Mouse (Mus musculus) cerebellum, postnatal 10 days (tissue): ENCODE data around the gene Gm13178.
A peak's percentile ranks its signal among the peaks of the same experiment; 100 is the strongest.

Source experiments
- DNase-seq, 2 experiments: peaks; one replicate each; pipeline ENCODE4 v3.0.0; 2021; ENCODE audit warnings: mixed read lengths in 2 of 2

Gm13178 gene

DNA sequence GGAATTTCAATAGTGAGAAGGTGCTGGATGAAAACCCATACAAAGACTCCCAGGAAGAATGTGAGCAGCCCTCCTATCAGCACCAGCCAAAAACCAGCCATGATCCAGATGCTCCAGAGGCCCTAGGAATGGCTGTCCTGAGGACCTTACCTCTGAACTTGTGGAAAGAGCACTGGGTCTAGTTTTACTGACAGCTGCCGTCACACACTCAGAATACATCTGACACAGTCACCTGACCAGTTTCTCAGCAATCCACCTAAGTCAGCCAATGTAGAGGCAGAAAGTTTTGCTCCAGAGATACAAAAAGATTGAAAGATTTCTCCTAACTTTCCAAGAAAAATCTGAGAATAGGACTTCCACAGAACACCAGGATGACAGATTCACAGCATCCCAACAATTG is at the start of gene Gm13178:
Gm13178 (minus strand) TSS at position 101 of the 400 bp plus-strand sequence.
- DNase-seq: no peak

DNA sequence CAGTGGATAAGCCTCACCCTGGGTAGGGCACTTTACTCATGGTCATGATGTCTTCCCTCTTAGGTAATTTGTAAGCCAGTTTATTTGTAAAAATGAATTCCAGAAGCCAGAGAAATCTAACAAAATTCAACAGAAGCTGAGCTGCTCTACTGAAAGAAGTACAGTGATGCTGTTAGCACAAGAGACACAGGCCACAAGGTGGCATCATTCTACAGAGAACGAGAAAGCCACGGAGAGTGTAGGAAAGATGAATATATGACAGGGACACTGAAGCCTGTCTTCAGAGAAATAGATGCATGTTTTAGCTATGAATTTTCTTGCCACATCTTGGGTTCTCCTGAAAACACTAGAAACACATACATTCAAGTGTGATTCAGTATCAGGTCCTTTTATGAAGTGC is 44.5 kb upstream of the Gm13178 start:
- peak; percentile 80 for DNase-seq

DNA sequence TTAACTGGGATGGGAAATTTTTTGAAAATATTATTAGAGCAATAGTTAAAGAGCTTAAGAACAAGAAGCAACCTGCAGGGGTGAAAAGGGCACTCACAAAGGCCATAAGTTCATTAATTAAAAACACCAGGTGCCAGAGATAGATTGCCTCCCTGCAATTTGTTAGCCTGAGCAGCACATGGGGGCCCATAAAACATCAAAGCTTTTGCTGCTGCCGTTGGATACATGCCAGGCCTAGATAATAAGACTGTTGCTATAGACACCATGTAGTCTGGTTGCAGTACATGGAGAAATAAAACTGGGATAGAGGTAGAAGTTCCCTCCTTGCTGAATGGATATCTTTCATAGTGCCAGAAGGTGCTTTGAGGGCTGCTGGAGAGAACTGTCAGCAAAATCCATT is 27.9 kb upstream of the Gm13178 start:
- DNase-seq: peak; percentile 3 to 5

GRCm38 (mm10) chr4:144719691-144720090 is 1.5 kb downstream of the Gm13178 start:
- no peak for DNase-seq

DNA sequence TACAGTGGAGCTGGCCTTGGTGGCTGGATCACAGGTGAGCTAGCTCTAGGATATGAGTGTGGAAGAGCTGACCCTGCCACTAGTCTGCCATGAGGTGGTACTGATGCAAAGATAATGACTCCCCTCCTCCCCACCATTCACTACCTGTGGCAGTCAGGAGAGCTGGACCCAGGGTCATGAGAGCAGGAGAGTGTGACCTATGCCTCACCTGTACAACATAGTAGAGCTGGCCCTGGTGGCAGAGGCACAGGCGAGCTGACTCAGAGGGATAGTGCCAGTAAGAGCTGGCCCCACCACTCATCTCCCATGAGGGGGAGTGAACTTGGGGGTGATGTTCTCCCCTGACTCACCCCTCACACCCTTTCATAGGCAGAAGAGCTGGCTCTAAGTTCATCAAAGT is 2.9 kb downstream of the Gm13178 start:
- no peak for DNase-seq

DNA sequence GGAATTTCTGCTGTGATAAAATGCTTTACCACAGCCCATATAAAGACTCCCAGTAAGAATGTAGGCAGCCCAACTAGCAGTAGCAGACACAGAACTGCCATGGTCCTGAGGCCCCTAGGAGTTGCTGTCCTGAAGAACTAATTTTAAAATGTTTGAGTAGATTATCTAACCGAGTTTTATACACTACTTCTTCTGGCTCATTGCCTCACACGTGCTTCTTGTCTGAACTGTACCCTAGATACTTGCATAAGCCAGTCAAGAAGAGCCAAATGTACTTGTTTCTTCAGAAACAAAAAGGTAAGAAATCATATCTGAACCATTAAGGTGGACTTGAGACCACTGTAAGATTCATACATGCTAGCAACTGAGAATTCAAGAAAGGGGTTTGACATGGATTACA is 34.9 kb downstream of the Gm13178 start, which contains the start of gene Gm436:
Gm436 (minus strand) TSS at position 101 of the 400 bp plus-strand sequence.
- DNase-seq: no peak
